Comparison of ENCODE assay signal across 8 mouse cellular contexts in the genomic region with DNA sequence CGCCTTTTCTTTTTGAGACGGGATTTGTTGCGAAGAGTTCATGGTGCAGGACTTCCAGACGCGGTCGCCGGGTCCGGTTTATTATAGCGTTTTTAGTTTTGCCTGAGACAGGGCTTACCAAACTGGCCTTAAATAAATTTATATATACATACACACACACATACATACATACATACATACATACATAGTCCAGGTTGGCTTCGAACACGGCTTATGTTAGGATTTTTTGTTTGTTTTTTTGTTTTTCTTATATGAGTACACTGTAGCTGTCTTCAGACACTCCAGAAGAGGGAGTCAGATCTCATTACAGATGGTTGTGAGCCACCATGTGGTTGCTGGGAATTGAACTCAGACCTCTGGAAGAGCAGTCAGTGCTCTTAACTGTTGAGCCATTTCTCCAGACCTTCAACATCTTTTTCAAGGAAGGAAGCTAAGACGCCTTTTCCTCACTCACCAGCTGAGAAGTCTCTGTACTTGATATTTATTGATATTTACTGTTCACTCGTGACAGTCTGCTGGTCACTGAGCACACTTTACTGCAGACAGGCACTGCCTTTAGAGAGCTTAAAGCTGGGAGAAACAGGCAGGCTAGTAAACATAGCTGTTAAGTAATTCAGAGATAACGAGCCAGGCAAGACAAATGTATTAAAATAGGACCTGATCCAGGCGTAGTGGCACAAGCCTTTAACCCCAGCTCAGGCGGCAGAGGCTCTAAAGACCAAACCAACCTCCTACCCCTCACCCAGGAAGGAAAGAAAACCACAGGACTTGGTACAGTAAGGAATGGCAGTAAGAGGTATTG. TPM values are rescaled to one million over a fixed set of nuclear protein-coding genes. Genes with fewer than 3 reads are reported as not detected.
A peak's percentile ranks its signal among the peaks of the same experiment; 100 is the strongest.
DNase-seq lines count a peak whose midpoint lies in the region; ATAC-seq and TF ChIP-seq lines count a peak whose summit lies in the region.

No protein-coding gene starts in this region.

- intact Hi-C loops in heart, adult 2 months (cut with DNase I) = loop anchor here (5.0 kb wide), 2 partner anchors 101 to 191 kb away; a partner anchor contains a TSS
- intact Hi-C loops in heart, postnatal 14 days (cut with DNase I) = no loop called here
- intact Hi-C loops in left cerebral cortex, postnatal 14 days (cut with DNase I) = no loop called here

- DNase-seq in heart, adult 2 months = no peak
- no peak for DNase-seq in heart, postnatal 14 days
- DNase-seq in CD4-positive helper T cell, adult 2 months (ENCODE audit: low read depth, low spot score) = peak; percentile 12
- peak; percentile 18 for DNase-seq in liver
- DNase-seq in urinary bladder, postnatal 14 days (ENCODE audit: low spot score) = no peak
- DNase-seq in left cerebral cortex, postnatal 14 days (ENCODE audit: low spot score in 2 of 2) = no peak

- H3K36me3 ChIP-seq in heart, adult 2 months (ENCODE audit: control insufficient read depth, insufficient read depth, low read length) = peaks cover 15% of the 10 kb centered on the region
- peaks cover 15% of the 10 kb centered on the region for H3K36me3 ChIP-seq in forebrain, embryonic 12.5 days (replicated peaks)
- H3K36me3 ChIP-seq in stomach, embryonic 14.5 days (ENCODE audit: control insufficient read depth, insufficient read depth, low read length) = peaks cover 5% of the 10 kb centered on the region; the same call in 1 of the 2 replicates

- H3K79me2 ChIP-seq in heart, adult 2 months (replicated peaks; ENCODE audit: control insufficient read depth, insufficient read depth, low read length) = peaks cover 1% of the 10 kb centered on the region

- no peaks in the 10 kb centered on the region for H3K9me3 ChIP-seq in forebrain, embryonic 12.5 days
- H3K9me3 ChIP-seq in stomach, embryonic 14.5 days (ENCODE audit: control insufficient read depth, low read depth, low read length) = no peaks in the 10 kb centered on the region

- no peak for TF ChIP-seq EP300 in heart, adult 2 months (IDR thresholded peaks at IDR 0.05; ENCODE audit: insufficient read depth, low read depth, low read length)

- peak; percentile 44 for TF ChIP-seq CTCF in heart, adult 2 months (IDR thresholded peaks at IDR 0.05)

- ATAC-seq in forebrain, embryonic 12.5 days (ENCODE audit: low FRiP score) = no peak
- no peak for ATAC-seq in stomach, embryonic 14.5 days (ENCODE audit: insufficient number of reproducible peaks, insufficient read depth, low FRiP score, low read depth)

- no peaks in the 10 kb centered on the region for H3K27me3 ChIP-seq in heart, adult 2 months (ENCODE audit: control insufficient read depth, insufficient read depth, low read length)
- no peaks in the 10 kb centered on the region for H3K27me3 ChIP-seq in forebrain, embryonic 12.5 days
- H3K27me3 ChIP-seq in stomach, embryonic 14.5 days (ENCODE audit: control insufficient read depth, insufficient read depth, low read length) = no peaks in the 10 kb centered on the region

- H3K4me1 ChIP-seq in heart, adult 2 months (ENCODE audit: control insufficient read depth, insufficient read depth, low read length) = peaks cover 11% of the 10 kb centered on the region
- peaks cover 20% of the 10 kb centered on the region for H3K4me1 ChIP-seq in forebrain, embryonic 12.5 days
- peaks cover 10% of the 10 kb centered on the region; the same call in 1 of the 2 replicates for H3K4me1 ChIP-seq in stomach, embryonic 14.5 days (ENCODE audit: control insufficient read depth, insufficient read depth, low read length)

- no peak for TF ChIP-seq POLR2A in heart, adult 2 months (IDR thresholded peaks at IDR 0.05; ENCODE audit: insufficient read depth, low read depth, low read length)

- H3K4me3 ChIP-seq in heart, adult 2 months = peak overlapping the region; percentile 81
- H3K4me3 ChIP-seq in forebrain, embryonic 12.5 days (replicated peaks) = peak overlapping the region; percentile 88
- peak overlapping the region; percentile 79 for H3K4me3 ChIP-seq in stomach, embryonic 14.5 days (ENCODE audit: low read depth, low read length)

- 7% methylated on average over 16 of the region's 16 CpGs for WGBS in heart, adult 2 months
- WGBS in forebrain, embryonic 12.5 days = 14% methylated on average over 16 of the region's 16 CpGs
- WGBS in stomach, embryonic 14.5 days = 10% methylated on average over 16 of the region's 16 CpGs

- H3K9ac ChIP-seq in heart, adult 2 months (ENCODE audit: low read depth, low read length) = peak overlapping the region; percentile 99
- peak overlapping the region; percentile 99 for H3K9ac ChIP-seq in forebrain, embryonic 12.5 days
- peak overlapping the region; percentile 99 for H3K9ac ChIP-seq in stomach, embryonic 14.5 days (replicated peaks; ENCODE audit: low read depth, low read length)

- peak overlapping the region; percentile 96 for H3K27ac ChIP-seq in heart, adult 2 months
- peak overlapping the region; percentile 100 for H3K27ac ChIP-seq in forebrain, embryonic 12.5 days
- peak overlapping the region; percentile 100 for H3K27ac ChIP-seq in stomach, embryonic 14.5 days (ENCODE audit: low read length)

- H3K4me2 ChIP-seq in forebrain, embryonic 12.5 days = peak overlapping the region; percentile 73
- peak overlapping the region; percentile 46 for H3K4me2 ChIP-seq in stomach, embryonic 14.5 days (replicated peaks; ENCODE audit: low read depth, low read length)

RNA-seq across cellular contexts. Expression of a gene that starts 1.1 kb away (rescaled TPM):
- 10 to 100 TPM; 50.7 to 53.9 TPM for total RNA-seq in heart, adult 2 months (2021)
- 54.2 and 59.7 TPM in 2 replicates for polyA plus RNA-seq in heart, adult 2 months (2012; rRNA removed)
- 10 to 100 TPM; 44.0 to 48.4 TPM for total RNA-seq in heart, postnatal 14 days (2021)
- 34.3 TPM in 2 replicates for polyA plus RNA-seq in forebrain, embryonic 12.5 days (2016; fragmentation: Nextera tagmentation; extraction: Ambion mirVana)
- polyA plus RNA-seq in stomach, embryonic 14.5 days (2014; fragmentation: Nextera tagmentation; extraction: Ambion mirVana) = 52.6 and 53.1 TPM in 2 replicates
- 10 to 100 TPM; 15.7 to 19.7 TPM for total RNA-seq in left cerebral cortex, postnatal 14 days (2021)

RNA-seq across cellular contexts. Expression of a gene that starts 51.9 kb away (rescaled TPM):
- not detected for total RNA-seq in heart, adult 2 months (2021)
- not detected in 2 replicates for polyA plus RNA-seq in heart, adult 2 months (2012; rRNA removed)
- total RNA-seq in heart, postnatal 14 days (2021) = not detected
- not detected in 2 replicates for polyA plus RNA-seq in forebrain, embryonic 12.5 days (2016; fragmentation: Nextera tagmentation; extraction: Ambion mirVana)
- polyA plus RNA-seq in stomach, embryonic 14.5 days (2014; fragmentation: Nextera tagmentation; extraction: Ambion mirVana) = 0.17 and 0.25 TPM in 2 replicates
- total RNA-seq in left cerebral cortex, postnatal 14 days (2021) = not detected

Comparison
In these comparisons a context has a peak if more than half of its experiments do, and no peak if none do; other contexts are left out.
1. DNase-seq: peak in CD4-positive helper T cell, adult 2 months (single experiment) and liver (single experiment); none in heart, adult 2 months (0 of 2), heart, postnatal 14 days (0 of 2), urinary bladder, postnatal 14 days (single experiment) and left cerebral cortex, postnatal 14 days (0 of 2).
2. Peak in every context shown above with its lines, with median percentiles within 50 percentile points of each other: H3K27ac ChIP-seq, H3K4me3 ChIP-seq and H3K9ac ChIP-seq.